Mouse (Mus musculus): Measurements from ENCODE around the gene Prdx4. TPM values are rescaled to one million over a fixed set of nuclear protein-coding genes. Genes with fewer than 3 reads are reported as not detected.
"Not testable (repeated sequence)": the region's sequence is repeated elsewhere in the genome, so short reads cannot be mapped to it uniquely, and the experiment has no call there.

Gene Prdx4
- polyA plus RNA-seq (2012; rRNA removed): 43.7 and 47.9 TPM in 2 replicates

DNA sequence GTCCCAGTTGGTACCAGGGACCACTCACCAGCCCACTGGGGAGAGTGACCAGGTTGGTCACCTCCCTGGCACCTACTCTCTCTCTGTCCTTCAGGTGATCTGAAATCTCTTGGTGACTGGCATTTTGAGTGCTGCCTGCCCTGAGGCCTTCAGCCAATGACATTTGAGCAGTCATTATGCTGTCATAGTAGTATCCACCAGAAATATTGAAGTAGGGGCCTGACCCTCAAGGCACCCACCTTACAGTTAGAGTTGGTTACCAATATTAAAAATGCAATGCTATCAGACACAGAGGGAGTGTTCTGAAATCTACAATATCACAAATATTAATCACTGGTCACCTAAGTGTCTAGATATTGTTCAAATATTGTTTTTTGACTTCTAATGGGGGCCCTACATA lies at the start of gene Prdx4:
Gene Prdx4, minus strand, starts transcription at position 101 of the 400 bp plus-strand sequence.
- DNase-seq (ENCODE audit: low read depth, low spot score): no peak

DNA sequence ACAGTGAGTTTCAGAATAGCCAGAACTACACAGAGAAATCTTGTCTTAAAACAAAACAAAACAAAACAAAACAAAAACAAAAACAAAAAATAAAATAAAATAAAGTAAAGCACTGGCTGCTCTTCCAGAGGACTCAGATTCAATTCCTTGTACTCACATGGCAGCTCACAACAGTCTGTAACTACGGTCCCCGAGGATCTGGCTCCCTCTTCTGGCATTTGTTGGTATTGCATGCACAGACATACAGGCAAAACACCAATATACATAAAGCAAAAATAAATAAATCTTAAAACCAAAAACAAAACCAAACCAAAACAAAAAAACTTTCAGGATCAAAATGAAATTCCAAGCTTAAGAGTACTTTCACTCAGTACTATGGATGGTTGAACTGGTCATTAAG lies 36.0 kb upstream of the Prdx4 start:
- 21% methylated on average over 2 of the region's 2 CpGs for WGBS
- peak; percentile 3 for DNase-seq (ENCODE audit: low read depth, low spot score)

DNA sequence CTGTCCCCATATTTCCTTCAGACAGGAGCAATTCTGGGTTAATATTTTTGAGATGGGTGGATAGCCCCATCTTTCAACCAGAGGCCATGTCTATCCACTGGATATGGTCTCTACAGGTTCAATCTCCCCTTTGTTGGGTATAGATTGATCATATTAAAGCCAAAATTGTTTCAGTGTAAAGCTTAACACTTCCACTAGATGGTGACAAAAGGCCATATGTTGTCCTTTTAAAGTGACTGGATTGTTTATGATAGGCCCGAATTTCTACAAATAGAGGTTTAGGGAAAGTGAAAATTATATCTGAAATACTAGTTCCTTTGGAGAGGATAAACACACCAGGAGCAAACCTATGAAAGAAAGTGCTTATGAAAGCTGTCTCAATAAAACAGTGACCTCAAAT lies 34.9 kb upstream of the Prdx4 start:
- 18% methylated on average over 1 of the region's 1 CpGs for WGBS
- no peak for DNase-seq (ENCODE audit: low read depth, low spot score)

DNA sequence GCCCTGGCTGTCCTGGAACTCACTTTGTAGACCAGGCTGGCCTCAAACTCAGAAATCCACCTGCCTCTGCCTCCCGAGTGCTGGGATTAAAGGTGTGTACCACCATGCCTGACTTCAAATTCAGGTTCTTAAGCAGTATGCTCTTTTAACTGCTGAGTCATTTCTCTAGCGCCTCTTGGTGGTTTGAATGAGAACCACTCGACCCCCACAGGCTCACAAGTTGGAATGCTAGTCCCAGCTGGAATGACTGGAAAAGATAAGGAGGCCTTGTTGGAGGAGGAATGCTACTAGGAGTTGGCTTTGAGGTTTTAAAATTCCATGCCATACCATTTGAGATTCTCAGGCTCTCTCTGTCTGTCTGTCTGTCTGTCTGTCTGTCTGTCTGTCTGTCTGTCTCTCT lies 29.6 kb upstream of the Prdx4 start:
- WGBS: 55% methylated on average over 3 of the region's 3 CpGs
- not testable (repeated sequence) for DNase-seq (ENCODE audit: low read depth, low spot score)

DNA sequence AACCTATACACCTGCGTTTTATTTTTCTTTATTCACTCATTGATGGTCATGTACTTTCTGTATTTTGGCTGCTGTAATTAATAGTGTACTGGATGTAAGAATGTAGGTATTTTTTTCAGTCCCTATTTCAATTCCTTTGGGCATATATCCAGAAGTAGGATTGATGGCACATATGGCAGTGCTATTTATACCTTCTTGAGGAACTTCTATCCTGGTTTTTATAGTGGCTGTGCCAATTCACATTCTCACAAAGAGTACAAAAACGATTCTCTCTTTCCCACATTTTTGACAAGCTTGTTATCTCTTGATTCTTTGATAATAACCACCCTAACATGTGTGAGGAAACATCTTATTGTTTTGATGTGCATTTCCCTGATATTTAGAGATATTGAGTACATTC lies 24.5 kb upstream of the Prdx4 start:
- DNase-seq (ENCODE audit: low read depth, low spot score): no peak
- 40% methylated on average over 2 of the region's 2 CpGs for WGBS

DNA sequence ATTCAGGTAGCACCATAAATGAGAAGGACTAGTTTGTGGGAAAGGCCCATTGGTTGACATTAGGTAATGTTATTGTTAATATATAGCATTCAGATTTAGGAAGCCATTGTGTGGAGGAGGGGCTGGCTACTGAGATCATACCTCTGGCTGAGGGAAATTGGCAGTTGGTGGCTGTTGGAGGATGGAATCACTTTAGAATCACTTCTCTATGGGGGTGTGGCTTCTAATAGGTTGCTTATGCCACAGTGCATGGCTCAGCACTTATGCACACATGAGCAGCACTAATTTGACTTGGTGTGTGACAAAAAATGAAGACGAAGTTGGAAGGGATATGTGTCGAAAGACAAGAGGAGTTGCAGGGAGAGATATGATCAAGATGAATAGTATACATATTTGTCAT lies 5.7 kb upstream of the Prdx4 start:
- 89% methylated on average over 2 of the region's 2 CpGs for WGBS
- no peak for DNase-seq (ENCODE audit: low read depth, low spot score)

DNA sequence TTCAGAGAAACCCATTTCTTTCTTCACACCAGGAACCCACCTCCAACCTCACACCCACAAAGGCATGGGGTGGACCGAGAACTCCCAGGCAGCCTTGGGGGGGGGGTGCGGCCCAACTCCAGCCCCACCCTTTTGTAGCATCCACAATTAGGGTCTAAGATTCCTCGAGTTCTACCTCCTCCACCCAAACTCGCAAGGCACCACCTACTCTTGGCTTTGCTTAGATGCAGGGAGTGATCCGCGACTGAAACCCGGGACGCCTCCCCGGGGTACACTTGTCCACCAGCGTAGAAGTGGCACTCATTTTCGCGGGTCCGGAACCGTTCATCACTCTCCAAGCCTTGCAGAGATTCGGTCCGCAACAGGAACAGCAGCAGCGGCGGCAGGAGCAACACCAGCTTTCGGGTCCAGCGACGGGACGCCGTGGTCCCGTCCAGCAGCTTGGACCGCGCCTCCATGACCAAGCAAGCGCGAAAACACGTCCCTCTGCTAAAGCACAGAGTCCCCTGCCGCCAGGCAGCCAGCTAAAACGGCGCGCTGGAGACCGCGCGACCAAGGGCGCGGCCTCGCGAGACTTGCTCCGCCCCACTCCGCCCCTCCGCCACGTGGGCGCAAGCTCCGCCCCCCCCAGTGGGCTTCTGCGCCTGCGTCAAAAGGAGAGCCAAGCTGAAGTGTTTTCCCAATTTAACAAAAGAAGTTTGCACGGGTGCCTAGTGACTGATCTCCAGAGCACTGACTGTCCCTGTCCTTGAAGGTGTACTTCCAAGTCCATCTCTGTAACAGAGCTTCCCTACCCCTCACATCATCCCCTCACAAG lies 2.4 kb downstream of the Prdx4 start:
- peak; percentile 25 for DNase-seq (ENCODE audit: low read depth, low spot score)
- WGBS: 17% methylated on average over 49 of the region's 49 CpGs

DNA sequence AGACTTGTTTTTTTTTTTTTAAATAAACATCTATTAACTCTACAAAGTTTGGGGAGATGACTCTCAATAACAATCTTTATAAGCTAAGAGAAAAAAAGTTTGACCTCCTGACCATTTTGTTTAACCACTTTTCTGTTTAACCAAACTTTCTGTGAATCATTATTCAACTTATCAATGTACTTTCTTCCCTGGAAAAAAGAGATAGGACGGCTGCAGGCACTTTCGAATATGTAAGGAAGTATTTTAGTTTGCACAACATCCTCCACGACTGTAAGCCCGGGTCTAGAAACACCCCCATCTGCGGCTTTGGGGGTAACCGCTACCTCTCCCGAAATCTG lies 3.0 kb downstream of the Prdx4 start:
- 16% methylated on average over 7 of the region's 7 CpGs for WGBS
- DNase-seq (ENCODE audit: low read depth, low spot score): no peak

DNA sequence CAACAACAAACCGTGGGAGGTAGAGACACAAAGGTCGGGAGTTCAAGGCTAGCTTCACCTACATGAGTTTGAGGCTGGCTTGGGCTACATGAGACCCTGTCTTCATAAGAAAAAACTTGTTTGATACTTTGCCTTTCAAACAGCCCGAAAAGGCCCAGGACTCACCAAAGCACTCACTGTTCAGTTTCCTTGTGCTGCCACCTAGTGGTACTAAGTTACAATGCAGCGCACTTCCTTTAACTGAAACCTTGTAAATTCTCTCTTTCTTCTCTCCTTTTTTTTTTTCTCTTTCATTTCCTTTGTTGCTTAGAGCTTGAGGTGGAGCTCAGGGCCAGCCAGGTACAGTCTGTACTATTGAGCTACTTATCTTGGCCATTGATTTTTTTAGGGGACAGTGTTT lies 22.5 kb downstream of the Prdx4 start:
- WGBS: 42% methylated on average over 4 of the region's 4 CpGs
- peak; percentile 11 for DNase-seq (ENCODE audit: low read depth, low spot score)

DNA sequence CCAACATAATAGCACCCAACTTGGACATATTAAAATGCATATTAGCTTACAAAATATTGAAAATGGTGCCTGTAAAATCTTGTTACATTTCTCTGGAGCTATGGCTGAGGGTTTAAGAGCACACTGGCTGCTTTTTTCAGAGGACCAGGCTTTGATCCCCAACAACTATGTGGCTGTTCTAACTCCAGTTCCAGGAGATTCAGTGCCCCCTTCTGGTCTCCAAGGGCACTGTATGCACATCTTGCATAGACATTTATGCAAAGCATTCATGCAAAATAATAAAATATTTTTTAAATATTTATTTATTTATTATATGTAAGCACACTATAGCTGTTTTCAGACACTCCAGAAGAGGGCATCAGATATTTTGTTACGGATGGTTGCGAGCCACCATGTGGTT lies 34.2 kb downstream of the Prdx4 start:
- 96% methylated on average over 2 of the region's 2 CpGs for WGBS
- no peak for DNase-seq (ENCODE audit: low read depth, low spot score)

DNA sequence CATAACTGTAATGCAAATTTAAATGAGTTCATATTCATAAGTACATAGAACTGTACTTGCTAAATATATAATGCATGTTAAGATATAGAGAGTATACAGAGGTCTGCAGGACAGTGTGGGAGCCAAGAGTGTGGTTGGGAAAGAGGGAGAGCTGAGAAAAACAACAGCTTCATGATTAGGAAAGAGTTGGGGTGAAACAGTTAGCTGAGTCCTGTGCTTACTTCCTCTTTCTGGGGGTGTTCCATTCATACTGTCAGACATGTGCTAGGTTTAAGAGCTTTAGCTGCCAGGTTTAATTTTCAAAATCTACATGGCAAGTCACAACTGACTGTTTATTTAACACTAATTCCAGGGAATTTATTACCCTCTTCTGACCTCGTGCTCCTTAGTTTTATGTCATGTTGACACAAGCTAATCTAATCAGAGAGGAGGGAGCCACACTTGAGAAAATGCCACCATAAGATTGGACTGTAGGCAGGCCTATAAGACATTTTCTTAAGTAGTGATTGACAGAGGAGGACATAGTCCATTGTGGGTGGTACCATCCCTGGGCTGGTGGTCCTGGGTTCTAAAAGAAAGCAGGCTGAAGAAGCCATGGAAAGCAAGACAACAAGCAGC lies 60.0 kb downstream of the Prdx4 start:
- WGBS: 14% methylated on average over 1 of the region's 1 CpGs
- no peak for DNase-seq (ENCODE audit: low read depth, low spot score)

DNA sequence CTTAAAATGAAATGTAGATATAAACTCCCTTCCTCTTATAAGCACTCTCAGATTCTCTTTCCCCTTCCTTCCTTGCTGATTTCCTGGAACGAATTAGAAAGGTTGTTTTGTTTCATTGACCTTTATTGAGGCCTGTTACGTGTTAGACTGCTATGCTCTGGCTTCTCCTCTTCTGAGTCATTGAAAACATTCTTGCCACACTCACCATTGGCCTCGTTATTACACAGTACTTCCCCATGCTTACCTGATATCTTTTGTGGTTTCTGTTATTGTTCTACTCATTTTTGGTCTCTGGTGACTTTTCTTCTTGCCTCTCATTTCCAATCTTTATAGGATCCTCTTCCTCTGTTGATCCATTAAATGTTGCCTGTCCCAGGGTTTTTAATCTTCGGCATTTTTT lies 62.1 kb downstream of the Prdx4 start:
- 61% methylated on average over 4 of the region's 4 CpGs for WGBS
- DNase-seq (ENCODE audit: low read depth, low spot score): no peak

Other genes with a start within 250 kb of the Prdx4 start
- not detected in 2 replicates for gene Magea2, start 247.1 kb downstream of the Prdx4 start, polyA plus RNA-seq (2012; rRNA removed)
- not detected in 2 replicates for gene Cldn34b2, start 212.3 kb downstream of the Prdx4 start, polyA plus RNA-seq (2012; rRNA removed)
- gene Sat1, start 124.3 kb downstream of the Prdx4 start, polyA plus RNA-seq (2012; rRNA removed): 61.1 and 66.4 TPM in 2 replicates
- 12.5 and 12.9 TPM in 2 replicates for gene Acot9, start 78.3 kb downstream of the Prdx4 start, polyA plus RNA-seq (2012; rRNA removed)

Measured in large intestine, adult 2 months (tissue).